Mouse (Mus musculus) spleen, embryonic (tissue): Measurements from ENCODE around the gene Susd4.

Experiments used
- CTCF ChIA-PET: fragments of 350-600 bp; sonication (Branson Sonifier 250); formaldehyde crosslinking; loops from one replicate; lab custom pipeline; 2022; lab: Charles Lee

Susd4 gene

GRCm38 (mm10) chr1:182763716-182764461 lies at the start of gene Susd4:
Susd4 (plus strand) TSS chr1:182763860.
- CTCF ChIA-PET = no interaction called here

- CTCF ChIA-PET = no interaction called here
Observed at GRCm38 (mm10) chr1:182714236-182714935, 49.3 kb upstream of the Susd4 start.

- CTCF ChIA-PET = no interaction called here
Observed at GRCm38 (mm10) chr1:182727541-182727940, 36.1 kb upstream of the Susd4 start.

- CTCF ChIA-PET = no interaction called here
Observed at GRCm38 (mm10) chr1:182729002-182729401, 34.7 kb upstream of the Susd4 start.

- CTCF ChIA-PET = no interaction called here
Observed at GRCm38 (mm10) chr1:182732695-182733094, 31.0 kb upstream of the Susd4 start.

GRCm38 (mm10) chr1:182735891-182736290 lies 27.8 kb upstream of the Susd4 start:
- CTCF ChIA-PET = no interaction called here

- CTCF ChIA-PET = no interaction called here
Observed at GRCm38 (mm10) chr1:182747081-182747480, 16.6 kb upstream of the Susd4 start.

- CTCF ChIA-PET = no interaction called here
Observed at GRCm38 (mm10) chr1:182747834-182748233, 15.8 kb upstream of the Susd4 start.

GRCm38 (mm10) chr1:182749080-182749479 lies 14.6 kb upstream of the Susd4 start, which contains the start of gene Ccdc185:
Ccdc185 (minus strand) TSS chr1:182749180.
- CTCF ChIA-PET = no interaction called here

GRCm38 (mm10) chr1:182751301-182751700 lies 12.4 kb upstream of the Susd4 start:
- CTCF ChIA-PET = no interaction called here

GRCm38 (mm10) chr1:182753694-182754093 lies 10.0 kb upstream of the Susd4 start:
- CTCF ChIA-PET = no interaction called here

- CTCF ChIA-PET = no interaction called here
Observed at GRCm38 (mm10) chr1:182754865-182755264, 8.8 kb upstream of the Susd4 start.

- CTCF ChIA-PET = no interaction called here
Observed at GRCm38 (mm10) chr1:182758783-182759182, 4.9 kb upstream of the Susd4 start.

GRCm38 (mm10) chr1:182763191-182763715 lies 407 bp upstream of the Susd4 start:
- CTCF ChIA-PET = no interaction called here

- CTCF ChIA-PET = no interaction called here
Observed at GRCm38 (mm10) chr1:182764541-182765281, 1.1 kb downstream of the Susd4 start.

GRCm38 (mm10) chr1:182775576-182775975 lies 11.9 kb downstream of the Susd4 start:
- CTCF ChIA-PET = no interaction called here

- CTCF ChIA-PET = no interaction called here
Observed at GRCm38 (mm10) chr1:182776749-182777410, 13.2 kb downstream of the Susd4 start.

GRCm38 (mm10) chr1:182778225-182778624 lies 14.6 kb downstream of the Susd4 start:
- CTCF ChIA-PET = no interaction called here

- CTCF ChIA-PET = no interaction called here
Observed at GRCm38 (mm10) chr1:182779024-182779520, 15.4 kb downstream of the Susd4 start.

- CTCF ChIA-PET = no interaction called here
Observed at GRCm38 (mm10) chr1:182783774-182784173, 20.1 kb downstream of the Susd4 start.

GRCm38 (mm10) chr1:182784784-182785183 lies 21.1 kb downstream of the Susd4 start:
- CTCF ChIA-PET = no interaction called here
